Mouse (Mus musculus) adrenal gland, postnatal 25 days (tissue): ENCODE measurements around the gene Sema5a. TPM values are rescaled to one million over a fixed set of nuclear protein-coding genes. Genes with fewer than 3 reads are reported as not detected.
A peak's percentile ranks its signal among the peaks of the same experiment; 100 is the strongest.

Experiments
- DNase-seq: peaks from one replicate; pipeline ENCODE4 v3.0.0; 2021; ENCODE audit warnings: mixed read lengths
- total RNA-seq: library from RNA; stranded (reverse); gene quantifications from 2 replicates; pipeline ENCODE4 v1.2.3, GENCODE M21; 2021

The Sema5a gene
- total RNA-seq, 1 experiment from 2014 or later, result 22.6 TPM

- DNase-seq, result no peak
These were observed 318.0 kb downstream of the Sema5a start for GRCm38 (mm10) chr15:32562600-32562999.

GRCm38 (mm10) chr15:32568181-32568857 lies 323.7 kb downstream of the Sema5a start:
- no peak for DNase-seq

DNA sequence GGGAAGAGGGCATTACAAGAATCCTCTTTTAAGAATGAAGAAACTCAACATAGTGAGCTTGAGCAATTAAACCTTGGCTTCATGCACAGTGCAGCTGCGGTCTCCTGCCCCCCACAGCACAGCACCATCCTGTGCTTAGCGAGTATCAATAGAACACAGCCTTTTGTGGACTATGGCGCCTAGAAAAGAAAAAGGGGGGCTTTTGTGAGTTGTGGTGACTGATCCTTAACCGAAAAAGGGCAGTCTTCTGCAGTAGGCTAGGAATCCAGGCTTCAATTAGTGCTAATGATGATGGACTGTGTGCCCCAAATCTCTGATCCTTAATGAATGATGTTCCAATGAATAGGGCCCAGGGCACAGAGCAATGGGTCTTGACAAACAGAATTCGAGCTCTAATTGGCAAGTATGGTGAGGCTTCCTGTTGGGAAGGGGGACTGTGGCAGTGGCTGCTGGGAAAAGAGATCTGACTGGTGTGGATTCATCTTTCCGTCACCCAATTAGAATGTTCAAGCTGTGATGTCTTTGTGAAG lies 324.3 kb downstream of the Sema5a start:
- DNase-seq, result no peak

DNA sequence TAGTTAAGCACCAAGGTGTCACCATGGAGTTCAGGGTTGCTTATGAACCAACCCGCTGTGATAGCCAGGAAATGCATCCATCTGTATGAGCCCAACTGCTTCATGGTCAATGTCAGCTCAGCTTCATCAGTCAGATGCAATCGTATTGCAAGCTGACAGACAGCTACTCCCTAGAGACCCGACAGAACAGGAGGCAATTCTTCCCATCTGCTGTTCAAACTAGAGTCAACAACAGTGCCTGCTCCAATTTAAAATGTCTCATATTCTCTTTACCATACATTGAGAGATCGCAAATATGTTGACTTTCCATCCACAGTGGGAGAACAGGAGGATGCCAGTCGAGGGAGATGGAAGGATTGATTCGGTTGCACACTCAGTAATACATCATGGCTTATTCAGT lies 329.7 kb downstream of the Sema5a start:
- DNase-seq, result no peak

GRCm38 (mm10) chr15:32575212-32575611 lies 330.6 kb downstream of the Sema5a start:
- DNase-seq, result no peak

DNA sequence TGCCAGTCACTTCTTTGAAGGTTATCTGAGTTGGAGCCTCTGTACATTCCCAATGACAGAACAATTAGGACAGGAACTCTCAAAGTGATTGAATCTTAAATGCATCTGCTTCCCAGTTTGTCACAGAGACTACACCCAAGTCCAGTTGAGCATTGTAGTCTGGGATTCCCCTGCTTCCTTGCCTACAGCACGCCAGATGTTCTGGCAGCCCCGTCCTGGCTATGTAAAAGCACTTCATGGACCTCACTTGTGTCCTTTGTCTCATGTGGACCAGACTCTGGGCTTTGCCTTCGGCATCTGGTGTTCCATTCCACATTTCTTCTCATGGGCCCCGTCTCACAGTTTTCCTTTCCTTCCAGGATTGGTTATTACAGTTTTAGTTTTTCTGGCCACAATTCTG lies 334.7 kb downstream of the Sema5a start:
- DNase-seq, result no peak

GRCm38 (mm10) chr15:32590641-32591040 lies 346.0 kb downstream of the Sema5a start:
- no peak for DNase-seq

- no peak for DNase-seq
These were observed 349.1 kb downstream of the Sema5a start for GRCm38 (mm10) chr15:32593746-32594145.

DNA sequence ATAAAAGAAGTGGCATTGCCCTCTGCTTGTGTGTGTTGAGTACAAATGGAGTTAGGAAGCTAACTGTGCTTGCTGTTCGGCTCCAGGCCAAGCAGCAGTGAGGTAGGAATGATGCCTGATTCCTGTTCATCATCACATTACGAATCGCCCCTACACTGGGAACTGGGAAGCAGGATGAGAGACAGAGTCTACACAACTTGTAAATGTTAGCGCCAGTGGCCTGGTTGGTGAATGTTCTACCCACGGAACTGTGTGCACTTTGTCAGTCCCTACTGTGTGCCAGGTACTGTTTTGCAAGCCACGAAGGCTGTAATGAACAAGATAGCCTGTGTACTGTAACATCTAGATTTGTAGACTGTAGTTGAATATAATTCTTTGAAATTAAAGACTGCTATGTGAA lies 352.0 kb downstream of the Sema5a start:
- DNase-seq, result no peak

DNA sequence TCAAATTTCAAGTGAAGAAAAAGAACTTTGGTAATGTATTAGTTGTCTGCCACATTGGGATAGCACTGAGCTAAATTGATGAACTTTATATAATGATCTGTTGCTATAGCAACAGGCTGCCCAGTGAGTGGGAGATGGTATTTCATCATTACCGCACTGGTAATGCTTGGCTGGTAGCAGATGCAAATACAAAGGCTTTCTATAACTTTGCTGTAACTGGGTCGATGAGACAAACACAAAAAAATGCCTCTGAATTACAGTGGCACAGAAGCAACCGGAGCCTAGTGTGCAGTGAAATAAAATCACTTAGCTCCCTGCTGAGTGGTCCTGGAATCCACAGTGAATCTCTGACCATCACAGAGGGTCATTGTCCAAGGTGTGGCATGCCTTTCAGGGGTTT lies 352.6 kb downstream of the Sema5a start:
- no peak for DNase-seq

DNA sequence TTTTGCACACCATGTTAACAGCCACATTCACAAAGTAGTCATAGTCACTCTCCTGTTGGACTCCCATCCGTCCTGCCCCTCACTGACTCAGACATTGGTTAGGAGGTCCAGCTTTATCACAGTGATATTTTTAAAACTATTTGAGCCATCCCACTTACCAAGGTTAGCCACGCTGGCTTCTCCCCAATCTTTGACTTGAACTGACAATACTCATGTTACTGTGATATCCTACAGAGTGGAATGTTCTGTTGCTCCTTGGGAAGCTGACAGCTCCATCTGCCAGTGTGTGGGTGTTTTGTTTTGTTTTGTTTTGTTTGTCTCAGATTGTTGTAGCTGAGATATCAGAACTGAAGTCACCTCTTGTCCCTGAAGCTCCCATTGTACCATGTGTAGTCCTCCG lies 362.6 kb downstream of the Sema5a start:
- peak; percentile 41 for DNase-seq

DNA sequence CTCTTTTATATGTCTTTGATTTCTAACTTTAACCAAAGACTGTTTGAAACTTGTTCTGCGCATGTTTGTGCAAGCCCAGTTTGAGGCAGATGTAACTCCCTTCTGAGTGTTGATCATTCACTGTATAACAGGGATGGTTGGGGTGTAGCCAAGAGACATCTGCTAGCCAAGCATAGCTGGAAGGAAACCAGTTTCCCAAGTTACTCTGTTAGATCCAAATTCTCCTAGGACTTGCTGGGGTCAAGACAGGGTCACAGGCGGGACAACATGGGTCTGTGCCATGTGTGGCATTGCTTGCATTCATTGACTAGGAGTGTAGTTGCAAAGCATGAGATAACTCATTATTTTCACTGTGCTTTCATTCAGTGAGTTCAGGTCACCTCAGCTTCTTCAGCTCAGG lies 366.2 kb downstream of the Sema5a start:
- no peak for DNase-seq

GRCm38 (mm10) chr15:32611201-32611600 lies 366.6 kb downstream of the Sema5a start:
- no peak for DNase-seq

DNA sequence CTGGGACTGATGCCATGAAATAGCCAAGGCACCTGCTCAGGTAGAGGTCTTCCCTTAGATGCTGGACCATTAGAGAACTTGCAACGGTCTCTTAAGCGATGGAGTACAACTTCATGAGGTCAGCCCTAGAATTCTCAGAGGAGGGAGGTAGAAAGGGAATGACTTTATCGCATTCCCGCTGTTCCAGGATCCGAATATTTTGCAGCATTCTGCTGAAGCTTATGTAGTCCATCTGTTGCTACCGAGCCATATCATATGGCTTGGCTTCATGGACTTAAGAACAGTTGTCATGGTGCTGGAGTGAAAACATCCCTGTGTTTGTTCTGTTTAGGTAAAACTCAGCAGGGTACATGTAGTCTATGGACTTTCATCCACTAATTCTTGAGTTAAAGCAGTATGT lies 369.1 kb downstream of the Sema5a start:
- no peak for DNase-seq

DNA sequence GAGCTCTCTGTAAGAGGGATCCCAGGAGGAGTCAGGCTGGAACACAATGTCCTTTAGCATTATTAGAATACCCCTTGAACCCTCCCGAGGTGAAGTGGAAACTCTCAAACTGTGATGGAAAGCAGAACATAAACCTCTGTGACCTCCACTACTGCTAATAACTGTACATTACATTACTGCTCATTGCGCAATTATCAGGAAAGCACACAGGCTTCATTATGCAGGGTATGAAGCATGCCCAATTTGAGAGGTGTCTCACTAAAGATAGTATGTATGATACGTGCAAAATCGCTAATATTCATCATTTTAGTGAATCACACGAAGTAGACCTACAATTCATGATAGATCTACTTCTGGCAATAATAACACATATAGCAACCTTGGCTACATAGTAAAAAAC lies 371.2 kb downstream of the Sema5a start:
- DNase-seq, result no peak

DNA sequence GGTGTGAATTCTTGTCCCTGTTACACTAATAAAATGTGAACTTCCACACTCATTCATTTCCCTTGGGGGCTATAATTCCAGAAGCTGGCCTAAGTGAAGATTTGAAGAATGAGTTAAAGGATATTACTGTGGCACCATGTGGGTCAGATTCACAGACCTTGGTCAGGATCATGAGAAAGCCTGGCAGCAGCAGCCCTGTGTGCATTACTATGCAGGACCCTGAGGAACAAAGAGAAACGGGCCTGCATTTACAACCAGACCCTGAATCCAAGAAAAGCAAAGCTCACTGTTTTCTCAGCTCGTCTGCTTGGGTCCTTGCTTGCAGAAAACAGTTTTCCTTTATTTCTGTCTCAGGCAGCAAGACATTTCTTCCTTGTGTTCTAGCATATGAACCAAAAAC lies 374.6 kb downstream of the Sema5a start:
- DNase-seq, result no peak

- no peak for DNase-seq
These were observed 378.6 kb downstream of the Sema5a start for GRCm38 (mm10) chr15:32623037-32623739.

DNA sequence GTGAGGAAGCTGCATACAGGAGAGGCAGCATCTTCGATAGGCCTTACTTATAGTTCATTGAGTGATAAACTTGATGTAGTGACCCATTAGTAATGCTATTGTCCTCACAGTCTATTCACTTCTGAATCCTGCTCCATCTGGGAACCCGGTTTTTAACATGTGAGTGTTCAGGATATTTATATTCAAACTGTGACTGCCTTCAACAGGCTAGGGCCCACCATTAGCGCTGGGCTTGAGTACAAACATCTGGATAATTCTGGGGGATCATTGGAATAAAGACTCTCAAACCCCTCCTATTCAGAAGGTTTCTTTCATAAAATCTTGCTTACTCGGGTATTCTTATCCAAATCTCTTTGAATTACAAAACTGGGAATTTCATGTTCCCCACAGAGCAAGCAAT lies 379.5 kb downstream of the Sema5a start:
- DNase-seq, result no peak

DNA sequence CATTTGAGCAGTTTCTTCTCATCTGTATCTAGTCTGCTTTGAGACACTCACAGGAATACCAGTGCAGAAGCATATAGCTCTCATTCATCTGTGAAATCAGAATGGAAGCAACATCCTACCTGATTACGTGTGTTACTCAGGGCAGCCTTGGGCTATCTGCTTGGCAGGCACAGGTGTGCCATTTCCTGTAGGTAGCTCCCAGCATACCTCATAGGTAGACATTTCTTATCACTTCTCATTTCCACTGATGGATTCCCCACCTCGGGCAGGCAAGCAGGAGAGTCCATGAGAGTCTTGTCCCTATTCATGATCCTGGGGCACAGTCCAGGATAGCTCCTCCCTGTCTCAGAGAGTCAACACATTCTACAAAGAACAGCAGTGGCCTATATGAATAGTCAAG lies 381.4 kb downstream of the Sema5a start:
- DNase-seq, result no peak

DNA sequence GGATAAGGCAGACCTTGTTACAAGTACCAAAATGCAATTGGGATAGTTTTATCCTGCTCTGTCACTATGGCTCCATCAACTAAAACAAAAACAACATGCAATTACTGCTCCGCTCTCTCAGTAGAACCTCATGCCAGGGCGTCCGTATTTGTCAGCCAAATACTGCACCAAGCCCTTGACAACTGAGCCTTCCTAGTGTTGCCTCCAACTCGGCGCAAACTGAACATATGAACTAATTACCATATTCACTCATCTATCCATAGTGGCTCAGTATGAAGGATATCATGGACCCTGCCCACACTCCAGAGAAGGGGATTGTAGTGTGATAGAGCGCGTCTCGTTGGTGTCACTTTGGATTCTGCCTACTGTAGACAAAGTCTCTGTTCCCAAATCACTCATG lies 389.1 kb downstream of the Sema5a start:
- DNase-seq, result no peak

DNA sequence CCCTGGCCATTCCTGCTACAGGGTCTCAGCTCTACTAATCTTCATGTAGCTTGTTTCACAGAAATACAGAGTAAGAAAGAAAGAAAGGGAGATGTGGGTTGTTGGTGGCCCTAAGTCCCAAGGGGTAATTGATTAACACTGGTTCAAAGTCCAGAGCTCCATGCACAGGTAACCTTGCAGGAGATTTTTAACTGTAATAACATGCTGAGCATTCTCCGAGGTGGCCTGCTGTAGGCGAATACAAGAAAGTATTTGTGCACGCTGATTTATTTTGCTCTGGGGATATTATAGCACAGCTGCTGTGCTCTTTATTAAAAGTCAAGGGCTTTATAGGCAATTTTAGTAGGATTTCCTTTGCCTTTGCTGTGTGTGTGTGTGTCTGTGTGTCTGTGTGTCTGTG lies 393.3 kb downstream of the Sema5a start:
- no peak for DNase-seq

GRCm38 (mm10) chr15:32647061-32647687 lies 402.6 kb downstream of the Sema5a start:
- no peak for DNase-seq

GRCm38 (mm10) chr15:32654046-32654445 lies 409.4 kb downstream of the Sema5a start:
- DNase-seq, result no peak
